Mouse (Mus musculus) right cerebral cortex, postnatal 36 days (tissue): ENCODE measurements around the gene Tet2.

ENCODE experiments used
- DNase-seq, 2 experiments: peaks; one replicate each; pipeline ENCODE4 v3.0.0; 2022; ENCODE audit warnings: low spot score in 2 of 2, mixed read lengths in 1 of 2

Tet2 gene

GRCm38 (mm10) chr3:133522289-133522688 is 22.6 kb downstream of the Tet2 start:
- no peak for DNase-seq

- DNase-seq = no peak
These were observed 26.1 kb downstream of the Tet2 start for GRCm38 (mm10) chr3:133518801-133519200.

- DNase-seq = no peak
These were observed 26.8 kb downstream of the Tet2 start for GRCm38 (mm10) chr3:133518116-133518515.

- no peak for DNase-seq
These were observed 27.5 kb downstream of the Tet2 start for GRCm38 (mm10) chr3:133517406-133517805.

- no peak for DNase-seq
These were observed 28.8 kb downstream of the Tet2 start for GRCm38 (mm10) chr3:133516137-133516536.

- DNase-seq = no peak
These were observed 29.6 kb downstream of the Tet2 start for GRCm38 (mm10) chr3:133515204-133515969.

- DNase-seq = no peak
These were observed 30.6 kb downstream of the Tet2 start for GRCm38 (mm10) chr3:133514290-133514689.

- no peak for DNase-seq
These were observed 31.5 kb downstream of the Tet2 start for GRCm38 (mm10) chr3:133513475-133513874.

GRCm38 (mm10) chr3:133510368-133510767 is 34.6 kb downstream of the Tet2 start:
- no peak for DNase-seq

GRCm38 (mm10) chr3:133509796-133510195 is 35.1 kb downstream of the Tet2 start:
- DNase-seq = no peak

GRCm38 (mm10) chr3:133508881-133509280 is 36.1 kb downstream of the Tet2 start:
- DNase-seq = no peak

GRCm38 (mm10) chr3:133506289-133506954 is 38.5 kb downstream of the Tet2 start:
- no peak for DNase-seq

- peak in 1 of 2 experiments; percentile 20 for DNase-seq
These were observed 48.0 kb downstream of the Tet2 start for GRCm38 (mm10) chr3:133496953-133497352.

- DNase-seq = no peak
These were observed 53.6 kb downstream of the Tet2 start for GRCm38 (mm10) chr3:133491370-133491769.

GRCm38 (mm10) chr3:133488022-133488725 is 56.8 kb downstream of the Tet2 start:
- no peak for DNase-seq

- DNase-seq = no peak
These were observed 62.1 kb downstream of the Tet2 start for GRCm38 (mm10) chr3:133482887-133483286.

- DNase-seq = no peak
These were observed 66.0 kb downstream of the Tet2 start for GRCm38 (mm10) chr3:133478987-133479386.

- no peak for DNase-seq
These were observed 71.2 kb downstream of the Tet2 start for GRCm38 (mm10) chr3:133473781-133474180.

- no peak for DNase-seq
These were observed 73.8 kb downstream of the Tet2 start for GRCm38 (mm10) chr3:133471101-133471500.

- no peak for DNase-seq
These were observed 76.1 kb downstream of the Tet2 start for GRCm38 (mm10) chr3:133468883-133469282.

- no peak for DNase-seq
These were observed 81.7 kb downstream of the Tet2 start for GRCm38 (mm10) chr3:133463233-133463632.

GRCm38 (mm10) chr3:133462485-133462884 is 82.5 kb downstream of the Tet2 start:
- DNase-seq = no peak

GRCm38 (mm10) chr3:133462059-133462458 is 82.9 kb downstream of the Tet2 start:
- no peak for DNase-seq
